Mouse (Mus musculus): ENCODE results near the gene Flii. TPM values are rescaled to one million over a fixed set of nuclear protein-coding genes. Genes with fewer than 3 reads are reported as not detected.

Flii gene
- total RNA-seq (2017) = 249 and 288 TPM in 2 replicates

- ATAC-seq (ENCODE audit: extremely low read depth, insufficient number of reproducible peaks, low FRiP score, poor library complexity, severe bottlenecking) = peak; percentile 42
Measured at GRCm38 (mm10) chr11:60726601-60727391, at the start of gene Flii. Gene Flii (minus strand): TSS chr11:60727263.

- no peak for ATAC-seq (ENCODE audit: extremely low read depth, insufficient number of reproducible peaks, low FRiP score, poor library complexity, severe bottlenecking)
Measured at GRCm38 (mm10) chr11:60776107-60776828, 49.2 kb upstream of the Flii start.

- ATAC-seq (ENCODE audit: extremely low read depth, insufficient number of reproducible peaks, low FRiP score, poor library complexity, severe bottlenecking) = no peak
Measured at GRCm38 (mm10) chr11:60775578-60775977, 48.5 kb upstream of the Flii start.

- no peak for ATAC-seq (ENCODE audit: extremely low read depth, insufficient number of reproducible peaks, low FRiP score, poor library complexity, severe bottlenecking)
Measured at GRCm38 (mm10) chr11:60774841-60775240, 47.8 kb upstream of the Flii start.

- no peak for ATAC-seq (ENCODE audit: extremely low read depth, insufficient number of reproducible peaks, low FRiP score, poor library complexity, severe bottlenecking)
Measured at GRCm38 (mm10) chr11:60774158-60774689, 47.2 kb upstream of the Flii start.

- no peak for ATAC-seq (ENCODE audit: extremely low read depth, insufficient number of reproducible peaks, low FRiP score, poor library complexity, severe bottlenecking)
Measured at GRCm38 (mm10) chr11:60772161-60772560, 45.1 kb upstream of the Flii start.

GRCm38 (mm10) chr11:60770776-60771175 is 43.7 kb upstream of the Flii start:
- no peak for ATAC-seq (ENCODE audit: extremely low read depth, insufficient number of reproducible peaks, low FRiP score, poor library complexity, severe bottlenecking)

GRCm38 (mm10) chr11:60769322-60769721 is 42.3 kb upstream of the Flii start:
- peak; percentile 79 for ATAC-seq (ENCODE audit: extremely low read depth, insufficient number of reproducible peaks, low FRiP score, poor library complexity, severe bottlenecking)

GRCm38 (mm10) chr11:60766969-60767368 is 39.9 kb upstream of the Flii start:
- no peak for ATAC-seq (ENCODE audit: extremely low read depth, insufficient number of reproducible peaks, low FRiP score, poor library complexity, severe bottlenecking)

- no peak for ATAC-seq (ENCODE audit: extremely low read depth, insufficient number of reproducible peaks, low FRiP score, poor library complexity, severe bottlenecking)
Measured at GRCm38 (mm10) chr11:60761681-60762080, 34.6 kb upstream of the Flii start.

GRCm38 (mm10) chr11:60755570-60755969 is 28.5 kb upstream of the Flii start:
- no peak for ATAC-seq (ENCODE audit: extremely low read depth, insufficient number of reproducible peaks, low FRiP score, poor library complexity, severe bottlenecking)

- ATAC-seq (ENCODE audit: extremely low read depth, insufficient number of reproducible peaks, low FRiP score, poor library complexity, severe bottlenecking) = no peak
Measured at GRCm38 (mm10) chr11:60740321-60740720, 13.3 kb upstream of the Flii start.

GRCm38 (mm10) chr11:60737450-60737849 is 10.4 kb upstream of the Flii start:
- no peak for ATAC-seq (ENCODE audit: extremely low read depth, insufficient number of reproducible peaks, low FRiP score, poor library complexity, severe bottlenecking)

GRCm38 (mm10) chr11:60736491-60736890 is 9.4 kb upstream of the Flii start:
- ATAC-seq (ENCODE audit: extremely low read depth, insufficient number of reproducible peaks, low FRiP score, poor library complexity, severe bottlenecking) = no peak

GRCm38 (mm10) chr11:60735191-60735590 is 8.1 kb upstream of the Flii start:
- no peak for ATAC-seq (ENCODE audit: extremely low read depth, insufficient number of reproducible peaks, low FRiP score, poor library complexity, severe bottlenecking)

GRCm38 (mm10) chr11:60734206-60734605 is 7.1 kb upstream of the Flii start:
- no peak for ATAC-seq (ENCODE audit: extremely low read depth, insufficient number of reproducible peaks, low FRiP score, poor library complexity, severe bottlenecking)

- no peak for ATAC-seq (ENCODE audit: extremely low read depth, insufficient number of reproducible peaks, low FRiP score, poor library complexity, severe bottlenecking)
Measured at GRCm38 (mm10) chr11:60731251-60731650, 4.2 kb upstream of the Flii start.

GRCm38 (mm10) chr11:60730169-60730568 is 3.1 kb upstream of the Flii start:
- peak; percentile 11; the same call in 1 of the 2 replicates for ATAC-seq (ENCODE audit: extremely low read depth, insufficient number of reproducible peaks, low FRiP score, poor library complexity, severe bottlenecking)

GRCm38 (mm10) chr11:60729217-60729641 is 2.2 kb upstream of the Flii start:
- no peak for ATAC-seq (ENCODE audit: extremely low read depth, insufficient number of reproducible peaks, low FRiP score, poor library complexity, severe bottlenecking)

GRCm38 (mm10) chr11:60728260-60728761 is 1.2 kb upstream of the Flii start, which contains the start of gene Mief2:
Gene Mief2 (plus strand): TSS chr11:60728398.
- peak; percentile 84 for ATAC-seq (ENCODE audit: extremely low read depth, insufficient number of reproducible peaks, low FRiP score, poor library complexity, severe bottlenecking)

All from neutrophil, adult 5-6 weeks (primary cell).